Mouse (Mus musculus) limb, embryonic 14.5 days (tissue): ENCODE results near the gene Grap. TPM values are rescaled to one million over a fixed set of nuclear protein-coding genes. Genes with fewer than 3 reads are reported as not detected.
A peak's percentile ranks its signal among the peaks of the same experiment; 100 is the strongest.

Source experiments
- ATAC-seq: fragments of 200-750 bp; cut with Nextera tagmentation; 2 replicates; pipeline ENCODE4 v1.8.0; 2017; ENCODE audit warnings: low read depth, moderate number of reproducible peaks, moderate TSS enrichment; ENCODE audit not compliant: low FRiP score
- DNase-seq: peaks from one replicate; pipeline ENCODE4 v3.0.0-alpha.2; 2015; ENCODE audit warnings: low spot score
- H3K27ac ChIP-seq: fragments of 300-500 bp; sonication (generic); replicated peaks from 2 replicates; pipeline ENCODE4 v1.5.1; 2014; ENCODE audit warnings: low read depth, mild to moderate bottlenecking, low read length, moderate library complexity, mixed read lengths
- H3K27me3 ChIP-seq: fragments of 300-500 bp; sonication (generic); 2 replicates; pipeline ENCODE4 v1.6.1; 2014; ENCODE audit warnings: low read length, mixed read lengths; ENCODE audit not compliant: control insufficient read depth, insufficient read depth
- H3K36me3 ChIP-seq: fragments of 300-500 bp; sonication (generic); 2 replicates; pipeline ENCODE4 v1.6.1; 2014; ENCODE audit warnings: mild to moderate bottlenecking, low read length, moderate library complexity, mixed read lengths; ENCODE audit not compliant: control insufficient read depth, insufficient read depth
- H3K4me1 ChIP-seq: fragments of 300-500 bp; sonication (generic); 2 replicates; pipeline ENCODE4 v1.6.1; 2014; ENCODE audit warnings: antibody characterized with exemption, low read length, mixed read lengths; ENCODE audit not compliant: control insufficient read depth, insufficient read depth
- H3K4me2 ChIP-seq: fragments of 300-500 bp; sonication (generic); replicated peaks from 2 replicates; pipeline ENCODE4 v1.6.1; 2014; ENCODE audit warnings: low read depth, mild to moderate bottlenecking, low read length, moderate library complexity; ENCODE audit not compliant: severe bottlenecking
- H3K4me3 ChIP-seq: fragments of 300-500 bp; sonication (generic); replicated peaks from 2 replicates; pipeline ENCODE4 v1.5.1; 2014; ENCODE audit warnings: low read length
- H3K9ac ChIP-seq: fragments of 300-500 bp; sonication (generic); 2 replicates; pipeline ENCODE4 v1.6.1; 2014; ENCODE audit warnings: mild to moderate bottlenecking, low read depth, low read length, moderate library complexity; ENCODE audit not compliant: severe bottlenecking
- H3K9me3 ChIP-seq: fragments of 300-500 bp; sonication (generic); 2 replicates; pipeline ENCODE4 v1.6.1; 2016; ENCODE audit warnings: low read length; ENCODE audit not compliant: control insufficient read depth
- POLR2A ChIP-seq: fragments of 200-500 bp; IDR thresholded peaks from 2 replicates; pipeline ENCODE4 v1.8.0; 2012; ENCODE audit warnings: inconsistent platforms, mild to moderate bottlenecking, moderate library complexity, borderline replicate concordance; ENCODE audit not compliant: insufficient read depth, insufficient read length; ENCODE audit errors: extremely low read depth
- WGBS: fragments of 180-500 bp; shearing (Covaris S2); extraction: QIAGEN DNeasy Blood & Tissue Kit; methylation state at CpG from one replicate; pipeline ENCODE4 v1.1.7; 2014; 5-methylcytosine and 5-hydroxymethylcytosine counted together
- polyA plus RNA-seq, 2 experiments: library from polyadenylated mRNA; depleted of rRNA in 1 of 2; stranded (reverse) in 1 of 2; unstranded in 1 of 2; fragments of >200 nt; fragmentation: Nextera tagmentation in 1 of 2; extraction: Ambion mirVana in 1 of 2; gene quantifications; 2 replicates each; pipeline versions ENCODE4 v1.2.1 to v1.2.3; 2012 to 2014

Gene Grap
- polyA plus RNA-seq, 2 experiments = 4.7 to 5.6 TPM

DNA sequence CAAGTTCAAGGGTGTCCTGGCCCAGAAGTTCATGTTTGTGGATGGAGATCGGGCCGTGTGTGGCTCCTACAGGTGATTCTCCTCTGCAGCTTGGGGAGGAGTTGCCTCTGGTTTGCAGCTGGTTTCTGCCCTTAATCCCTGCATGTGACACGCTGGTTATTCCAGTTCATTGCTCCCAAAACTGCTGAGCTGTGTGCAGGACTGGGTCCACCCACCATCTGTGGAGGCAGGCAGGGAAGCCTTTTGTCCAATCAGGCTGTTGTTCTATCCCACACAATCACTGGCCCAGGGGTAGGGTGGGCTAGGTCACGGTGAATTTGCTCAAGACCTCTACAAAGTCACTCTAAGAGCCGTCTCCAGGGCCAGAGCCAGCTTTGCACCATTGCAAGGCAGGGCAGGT, 48.6 kb downstream of the Grap start:
- H3K36me3 ChIP-seq = no peaks in the 10 kb centered on the region
- no peak for ATAC-seq
- no peak overlapping the region for H3K4me2 ChIP-seq
- WGBS = 69% methylated on average over 5 of the region's 5 CpGs
- no peak for TF ChIP-seq POLR2A
- H3K9me3 ChIP-seq = no peaks in the 10 kb centered on the region
- no peak overlapping the region for H3K27ac ChIP-seq
- H3K27me3 ChIP-seq = no peaks in the 10 kb centered on the region
- H3K9ac ChIP-seq = no peak overlapping the region
- H3K4me3 ChIP-seq = no peak overlapping the region
- H3K4me1 ChIP-seq = no peaks in the 10 kb centered on the region
- no peak for DNase-seq

DNA sequence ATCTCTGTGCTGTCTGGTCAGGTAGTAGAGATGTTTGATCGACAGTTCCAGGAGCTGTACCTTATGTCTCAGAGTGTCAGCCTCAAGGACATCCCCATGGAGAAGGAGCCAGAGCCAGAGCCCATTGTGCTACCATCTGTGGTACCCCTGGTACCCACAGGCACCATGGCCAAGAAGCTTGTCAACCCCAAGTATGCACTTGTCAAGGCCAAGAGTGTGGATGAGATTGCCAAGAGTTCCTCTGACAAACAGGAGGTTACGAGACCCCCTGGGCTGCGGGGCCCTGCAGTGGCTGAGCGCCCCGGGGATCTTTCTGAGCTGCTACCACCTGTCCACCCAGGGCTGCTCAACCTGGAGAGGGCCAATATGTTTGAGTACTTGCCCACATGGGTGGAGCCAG, 49.4 kb downstream of the Grap start:
- no peaks in the 10 kb centered on the region for H3K4me1 ChIP-seq
- no peak overlapping the region for H3K27ac ChIP-seq
- DNase-seq = no peak
- H3K9me3 ChIP-seq = no peaks in the 10 kb centered on the region
- WGBS = 95% methylated on average over 5 of the region's 5 CpGs
- no peak overlapping the region for H3K4me2 ChIP-seq
- H3K9ac ChIP-seq = no peak overlapping the region
- ATAC-seq = no peak
- H3K27me3 ChIP-seq = no peaks in the 10 kb centered on the region
- TF ChIP-seq POLR2A = no peak
- no peak overlapping the region for H3K4me3 ChIP-seq
- no peaks in the 10 kb centered on the region for H3K36me3 ChIP-seq

DNA sequence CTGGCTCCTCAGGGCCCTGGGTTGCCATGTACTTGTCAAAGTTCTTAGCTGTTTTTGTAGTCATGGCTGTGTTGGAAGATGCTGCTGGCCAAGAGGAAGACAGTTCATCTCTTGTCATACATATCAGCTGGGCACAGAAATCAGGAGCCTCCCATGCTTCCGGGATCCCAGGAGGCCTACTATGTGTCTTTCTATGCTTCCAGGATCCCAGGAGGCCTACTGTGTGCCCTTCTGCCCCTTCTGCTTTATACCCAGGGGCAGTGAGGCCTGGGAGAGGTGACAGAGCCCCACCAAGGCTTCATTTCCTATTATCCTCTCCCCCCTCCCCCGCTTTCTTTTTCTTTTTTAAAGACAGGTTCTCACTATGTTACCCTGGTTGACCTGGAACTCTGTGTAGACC, 52.5 kb downstream of the Grap start:
- no peak for ATAC-seq
- Histone ChIP-seq H3K27ac (no peak overlapping the region), H3K4me2 (no peak overlapping the region), H3K9me3 (no peaks in the 10 kb centered on the region), H3K9ac (no peak overlapping the region), H3K36me3 (no peaks in the 10 kb centered on the region), H3K27me3 (no peaks in the 10 kb centered on the region), H3K4me1 (no peaks in the 10 kb centered on the region), H3K4me3 (no peak overlapping the region)
- DNase-seq = no peak
- 91% methylated on average over 2 of the region's 2 CpGs for WGBS
- TF ChIP-seq POLR2A = no peak

DNA sequence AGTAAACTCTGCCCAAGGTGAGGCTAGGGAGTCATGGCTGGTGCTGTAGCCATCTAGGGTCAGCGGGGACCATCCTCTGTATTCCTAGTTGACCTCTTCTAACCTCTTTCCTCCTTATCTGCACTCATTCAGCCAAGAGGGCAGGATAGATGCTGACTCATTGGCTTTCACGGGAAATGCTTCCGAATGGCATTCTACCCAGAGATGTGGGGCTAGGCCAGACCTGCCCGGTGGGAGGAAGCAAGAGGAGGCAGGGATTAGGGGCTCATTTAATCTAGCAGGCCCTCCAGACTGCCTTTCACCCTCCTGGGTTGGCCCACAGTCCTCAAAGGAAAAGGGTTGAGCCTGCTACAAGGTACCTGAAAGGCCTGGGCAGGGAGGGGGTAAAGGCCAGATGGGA, 53.2 kb downstream of the Grap start:
- 67% methylated on average over 4 of the region's 4 CpGs for WGBS
- TF ChIP-seq POLR2A = no peak

DNA sequence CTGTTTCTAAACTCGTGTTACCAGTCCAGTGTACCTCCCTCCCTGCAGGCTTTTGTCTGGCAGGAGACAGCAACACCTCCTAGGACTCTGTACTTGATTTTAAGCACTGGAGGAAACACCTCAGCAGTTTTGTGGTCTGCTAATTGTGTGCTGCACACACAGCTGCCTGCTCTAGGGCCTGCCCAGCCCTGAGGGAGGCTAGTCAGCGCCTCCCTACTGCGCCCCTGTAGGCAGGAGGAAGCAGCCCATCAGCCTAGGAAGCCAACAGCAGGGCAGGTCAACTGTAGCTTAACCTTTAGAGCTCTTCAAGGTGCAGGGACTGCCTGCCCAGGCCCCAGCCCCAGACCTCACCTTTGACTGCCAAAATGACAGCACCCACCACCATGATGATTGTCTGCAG, 55.9 kb downstream of the Grap start:
- DNase-seq = no peak
- H3K27me3 ChIP-seq = no peaks in the 10 kb centered on the region
- H3K4me1 ChIP-seq = no peaks in the 10 kb centered on the region
- no peak for ATAC-seq
- H3K36me3 ChIP-seq = no peaks in the 10 kb centered on the region
- H3K9me3 ChIP-seq = no peaks in the 10 kb centered on the region
- no peak for TF ChIP-seq POLR2A
- 28% methylated on average over 3 of the region's 3 CpGs for WGBS
- H3K4me3 ChIP-seq = no peak overlapping the region
- peak overlapping the region; percentile 5; the same call in 1 of the 2 replicates for H3K9ac ChIP-seq
- H3K27ac ChIP-seq = no peak overlapping the region
- no peak overlapping the region for H3K4me2 ChIP-seq

More for the DNA sequence above, 53.2 kb downstream of the Grap start:
- Histone ChIP-seq H3K4me1 (no peaks in the 10 kb centered on the region), H3K4me2 (no peak overlapping the region), H3K27me3 (no peaks in the 10 kb centered on the region), H3K9me3 (no peaks in the 10 kb centered on the region), H3K4me3 (no peak overlapping the region), H3K27ac (no peak overlapping the region), H3K36me3 (no peaks in the 10 kb centered on the region), H3K9ac (no peak overlapping the region)
- no peak for ATAC-seq
- no peak for DNase-seq
